Mouse (Mus musculus) common myeloid progenitor, adult 5-6 weeks (primary cell): ENCODE data around the gene Gpr35. TPM values are rescaled to one million over a fixed set of nuclear protein-coding genes. Genes with fewer than 3 reads are reported as not detected.
A peak's percentile ranks its signal among the peaks of the same experiment; 100 is the strongest.

Experiments used
- ATAC-seq: replicated peaks from 2 replicates; pipeline ENCODE4 v1.8.0; 2016; ENCODE audit warnings: low read depth, mild to moderate bottlenecking, moderate TSS enrichment, inconsistent platforms; ENCODE audit not compliant: poor library complexity, severe bottlenecking
- total RNA-seq: library from RNA; stranded (forward); fragments of 200-1000, 187-1606 nt; gene quantifications from 2 replicates; pipeline ENCODE4 v1.2.3, GENCODE M21; 2017

The Gpr35 gene
- total RNA-seq, result 0.46 and 0.78 TPM in 2 replicates

DNA sequence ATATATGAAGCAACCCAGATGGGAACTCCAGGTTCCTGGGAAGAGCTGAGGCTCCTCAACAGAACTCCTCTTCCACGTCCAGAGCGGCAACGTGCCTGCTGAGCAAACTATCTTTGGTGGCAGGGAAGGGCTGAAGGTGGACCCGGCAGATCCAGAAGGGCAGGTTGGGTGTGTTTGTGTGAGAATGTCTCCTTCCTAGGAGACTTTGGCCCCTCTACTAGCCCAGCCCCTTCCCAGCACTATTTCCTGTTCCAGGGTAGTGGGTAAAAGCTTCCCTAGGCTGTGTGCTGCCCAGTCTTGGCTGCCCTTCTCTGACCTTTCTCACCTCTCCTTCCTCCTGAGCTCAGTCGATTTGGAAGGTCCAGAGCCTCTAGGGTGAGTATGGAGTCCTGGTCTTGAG lies at the start of gene Gpr35:
Gene Gpr35 (plus strand): TSS at position 259 of the 400 bp plus-strand sequence.
- no peak for ATAC-seq

DNA sequence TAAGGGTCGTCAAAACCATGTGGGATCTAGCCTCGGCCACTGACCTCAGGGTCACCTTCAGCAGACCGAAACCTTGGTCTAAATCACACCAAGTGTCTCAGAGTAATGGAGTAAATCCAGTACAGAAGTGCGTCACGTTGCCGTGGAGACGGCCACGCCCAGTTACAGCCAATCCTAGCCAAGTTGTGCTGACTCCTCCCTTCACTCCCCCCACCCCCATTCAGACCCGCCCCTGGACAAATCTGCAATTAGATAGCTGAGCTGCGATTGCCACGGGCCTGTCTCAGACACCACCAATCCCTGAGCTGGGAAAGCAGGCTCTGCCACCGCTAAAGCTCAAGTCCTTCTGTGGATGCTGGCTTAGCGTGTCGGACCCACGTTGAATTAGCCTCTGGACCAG lies 47.9 kb upstream of the Gpr35 start, which contains the start of gene Ankmy1:
Gene Ankmy1 (minus strand): TSS at position 121 of the 400 bp plus-strand sequence.
- ATAC-seq, result no peak

DNA sequence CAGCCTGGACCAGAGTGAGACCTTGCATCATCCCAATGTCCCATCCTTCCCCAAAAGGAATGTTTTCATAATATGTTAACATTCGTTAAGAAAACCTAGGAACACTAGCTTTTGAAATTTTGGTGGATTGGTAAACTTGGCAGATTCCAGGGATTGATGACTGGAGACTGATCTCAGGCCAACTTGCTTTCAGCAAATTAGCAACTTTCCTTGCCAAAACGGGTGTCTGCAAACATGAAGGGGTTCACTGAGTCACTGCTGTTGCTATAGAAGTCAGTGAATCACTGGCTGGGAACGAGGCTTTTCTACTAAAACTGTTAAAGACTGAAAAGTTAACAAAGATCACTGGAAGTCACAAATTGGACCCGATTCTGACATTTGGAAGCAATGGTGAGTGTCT lies 47.0 kb upstream of the Gpr35 start:
- ATAC-seq, result no peak

GRCm38 (mm10) chr1:92905703-92906310 lies 44.9 kb upstream of the Gpr35 start:
- ATAC-seq, result no peak

- ATAC-seq, result peak; percentile 76
Observed at GRCm38 (mm10) chr1:92906779-92907631, 43.7 kb upstream of the Gpr35 start, which contains the start of gene Dusp28. Gene Dusp28 (plus strand): TSS chr1:92906981.

DNA sequence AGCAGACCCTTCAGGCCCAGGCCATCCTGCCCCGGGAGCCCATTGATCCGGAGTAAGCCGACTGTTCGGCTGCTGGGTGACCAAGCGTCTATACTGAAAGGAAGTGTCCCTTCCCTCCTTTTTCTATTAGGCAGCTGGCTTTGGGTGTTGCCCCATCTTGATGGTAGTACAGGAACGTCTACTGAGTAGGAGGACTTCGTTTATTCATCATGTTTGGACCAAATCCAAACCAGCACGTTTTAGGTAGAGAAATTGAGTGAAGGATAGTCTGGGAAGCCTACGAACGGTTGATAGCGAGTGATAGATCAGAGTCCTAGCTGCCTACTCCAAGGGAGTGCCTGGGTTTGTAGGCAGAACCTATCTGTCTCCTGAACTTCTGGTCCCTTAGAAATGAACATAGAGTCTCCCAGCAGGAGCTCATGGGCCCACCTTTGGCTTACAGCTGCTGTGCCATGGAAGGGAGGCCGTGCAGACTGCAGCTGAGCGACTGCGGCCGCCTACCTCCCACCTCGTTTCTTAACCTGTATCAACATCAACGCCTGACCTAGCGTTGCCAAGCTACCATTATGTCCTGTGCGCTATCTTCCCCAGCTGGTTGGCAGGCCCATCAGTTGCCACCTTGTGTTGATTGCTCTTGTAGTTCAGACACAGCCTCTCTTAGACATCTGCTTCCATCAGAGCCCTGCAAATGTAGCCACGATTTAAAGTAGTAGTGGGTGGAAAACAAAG lies 42.9 kb upstream of the Gpr35 start:
- peak; percentile 7 for ATAC-seq

DNA sequence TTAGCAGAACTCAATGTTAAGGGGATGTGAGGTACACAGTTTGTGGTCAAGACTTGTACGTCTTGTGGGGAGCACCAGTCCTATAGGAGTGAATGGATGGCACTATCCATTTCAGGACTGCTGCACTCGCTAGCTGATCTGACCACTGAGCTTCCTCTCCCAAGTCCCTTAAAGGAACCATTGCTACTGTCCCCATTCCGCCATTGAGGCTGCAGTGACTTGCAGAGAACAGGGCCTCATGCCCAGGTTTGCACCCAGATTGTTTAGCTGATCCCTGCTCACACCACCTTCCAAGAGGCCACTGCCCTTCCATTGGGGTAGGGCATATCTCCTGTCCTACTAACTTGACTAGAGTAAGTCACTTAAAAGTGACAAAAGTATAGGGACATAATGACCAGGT lies 42.0 kb upstream of the Gpr35 start:
- no peak for ATAC-seq

DNA sequence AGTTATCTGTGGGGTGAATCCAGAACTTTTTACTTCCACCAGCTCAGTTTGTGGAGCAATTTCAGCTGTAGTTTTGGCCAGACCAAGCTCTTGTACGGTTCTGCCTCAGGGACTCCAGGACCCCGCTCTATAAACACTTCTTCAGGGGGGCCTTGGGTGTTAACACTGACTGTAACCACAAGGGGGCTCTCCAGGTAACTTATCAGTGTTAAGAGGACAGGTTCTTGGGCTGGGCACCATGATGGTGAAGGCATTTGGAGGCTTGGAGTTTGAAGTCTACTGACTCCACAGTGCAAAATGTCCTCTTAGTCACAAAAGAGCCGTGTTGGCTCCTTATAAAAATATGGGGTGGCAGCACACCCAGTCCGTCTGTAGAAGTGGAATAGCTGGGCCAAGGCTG lies 41.6 kb upstream of the Gpr35 start:
- ATAC-seq, result no peak

DNA sequence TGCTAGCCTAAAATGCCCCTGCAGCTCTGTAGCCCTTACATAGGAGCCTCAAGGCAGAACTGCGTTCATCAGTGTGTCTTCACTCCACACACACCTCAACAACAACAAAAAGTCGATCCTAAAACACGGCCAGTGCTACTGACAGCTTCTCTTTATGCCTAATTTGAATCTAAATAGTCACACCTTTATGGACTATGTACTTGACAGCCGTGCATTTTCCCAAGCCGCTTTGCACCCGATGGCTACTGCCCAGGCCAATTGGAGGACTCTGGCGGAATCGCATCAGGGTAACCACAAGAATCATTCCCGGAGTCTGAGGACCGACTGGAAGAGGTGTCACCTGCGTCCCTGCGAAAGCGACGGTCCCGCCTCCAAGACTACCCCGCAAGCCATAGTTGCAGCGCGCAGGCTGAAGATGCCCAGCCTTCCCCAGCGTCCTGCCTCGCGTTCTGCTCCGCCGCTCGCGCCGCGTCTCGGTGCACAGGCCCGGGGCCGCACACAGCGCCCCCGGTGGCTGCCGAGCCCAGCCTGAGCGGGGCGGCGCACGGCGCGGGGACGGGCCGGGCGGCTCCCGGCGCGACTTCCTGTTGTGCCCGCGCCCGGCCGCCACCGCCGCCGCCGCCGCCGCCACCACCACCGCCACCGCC lies 40.3 kb upstream of the Gpr35 start, which contains the start of gene Rnpepl1:
Gene Rnpepl1 (plus strand): TSS at position 545 of the 647 bp plus-strand sequence.
- ATAC-seq, result peak; percentile 45

GRCm38 (mm10) chr1:92910925-92911720 lies 39.5 kb upstream of the Gpr35 start:
- ATAC-seq, result no peak

DNA sequence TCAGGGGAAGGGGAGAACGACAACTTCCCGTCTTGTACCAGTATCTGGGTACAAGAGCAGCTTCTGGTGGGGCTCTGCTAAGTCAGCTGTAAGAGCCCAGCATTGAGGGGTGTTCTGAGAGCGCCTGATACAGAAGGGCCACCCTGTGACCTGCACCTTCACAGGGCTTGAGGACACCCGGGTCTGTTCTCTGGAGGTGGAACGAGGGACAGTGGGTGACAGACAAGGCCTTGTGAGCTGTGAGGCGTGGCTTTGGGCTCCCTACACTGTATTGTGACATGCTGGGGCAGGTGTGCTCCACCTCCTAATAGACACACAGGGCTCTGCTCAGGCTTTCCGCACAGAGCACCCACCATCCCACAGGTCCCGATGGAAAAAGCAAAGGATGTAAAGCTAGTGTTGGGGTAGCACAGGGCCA lies 38.9 kb upstream of the Gpr35 start:
- ATAC-seq, result no peak

- peak; percentile 31; the same call in 1 of the 2 replicates for ATAC-seq
Observed at GRCm38 (mm10) chr1:92912286-92912685, 38.4 kb upstream of the Gpr35 start.

GRCm38 (mm10) chr1:92914239-92914638 lies 36.4 kb upstream of the Gpr35 start:
- ATAC-seq, result no peak

GRCm38 (mm10) chr1:92914993-92915392 lies 35.7 kb upstream of the Gpr35 start:
- no peak for ATAC-seq

DNA sequence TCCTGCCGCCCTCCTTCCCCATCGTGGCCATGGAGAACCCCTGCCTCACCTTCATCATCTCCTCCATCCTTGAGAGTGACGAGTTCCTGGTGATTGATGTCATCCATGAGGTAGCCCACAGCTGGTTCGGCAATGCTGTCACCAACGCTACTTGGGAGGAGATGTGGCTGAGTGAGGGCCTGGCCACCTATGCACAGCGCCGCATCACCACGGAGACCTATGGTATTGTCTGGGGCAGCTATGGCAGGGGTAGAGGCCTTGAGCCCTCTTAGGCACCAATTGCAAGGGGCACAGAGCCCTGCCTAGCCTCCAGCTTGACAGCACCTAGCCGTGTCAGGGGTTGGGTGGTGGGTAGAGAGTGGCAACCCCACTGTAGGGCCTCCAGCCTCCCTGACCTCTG lies 33.9 kb upstream of the Gpr35 start:
- ATAC-seq, result no peak

DNA sequence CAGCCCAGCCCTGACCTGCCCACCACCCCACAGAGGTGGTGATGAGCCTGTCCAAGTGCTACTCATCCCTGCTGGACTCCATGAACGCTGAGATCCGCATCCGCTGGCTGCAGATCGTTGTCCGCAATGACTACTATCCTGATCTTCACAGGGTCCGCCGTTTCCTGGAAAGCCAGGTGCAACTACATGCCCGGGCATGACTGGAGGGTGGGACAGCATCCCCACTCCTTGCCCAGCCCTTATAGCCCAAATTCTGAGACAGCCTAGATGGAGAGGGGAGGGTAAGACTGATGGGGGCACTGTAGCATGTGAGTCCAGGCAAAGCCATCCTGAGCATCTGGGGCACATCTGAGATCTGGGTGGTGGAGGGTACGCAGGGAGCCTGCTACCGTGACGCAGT lies 31.5 kb upstream of the Gpr35 start:
- ATAC-seq, result no peak

DNA sequence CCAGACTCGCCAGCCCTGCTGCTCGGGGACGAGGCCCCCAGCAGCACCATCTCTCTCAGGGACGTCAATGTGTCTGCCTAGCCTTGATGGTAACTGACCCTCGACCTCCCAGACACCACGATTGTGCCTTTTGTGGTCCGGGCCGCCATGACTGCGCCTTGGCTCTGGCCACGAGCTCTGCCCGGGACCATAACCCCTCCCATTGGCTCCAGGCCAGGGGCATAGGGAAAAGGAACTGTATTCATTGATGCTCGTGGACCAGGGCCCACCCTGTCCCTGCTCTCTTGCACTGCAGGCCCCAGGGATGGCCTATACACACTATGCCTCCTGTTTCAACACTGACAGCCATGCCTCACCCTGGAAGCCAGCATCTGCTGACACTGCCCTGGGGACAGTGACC lies 30.9 kb upstream of the Gpr35 start:
- ATAC-seq, result no peak

DNA sequence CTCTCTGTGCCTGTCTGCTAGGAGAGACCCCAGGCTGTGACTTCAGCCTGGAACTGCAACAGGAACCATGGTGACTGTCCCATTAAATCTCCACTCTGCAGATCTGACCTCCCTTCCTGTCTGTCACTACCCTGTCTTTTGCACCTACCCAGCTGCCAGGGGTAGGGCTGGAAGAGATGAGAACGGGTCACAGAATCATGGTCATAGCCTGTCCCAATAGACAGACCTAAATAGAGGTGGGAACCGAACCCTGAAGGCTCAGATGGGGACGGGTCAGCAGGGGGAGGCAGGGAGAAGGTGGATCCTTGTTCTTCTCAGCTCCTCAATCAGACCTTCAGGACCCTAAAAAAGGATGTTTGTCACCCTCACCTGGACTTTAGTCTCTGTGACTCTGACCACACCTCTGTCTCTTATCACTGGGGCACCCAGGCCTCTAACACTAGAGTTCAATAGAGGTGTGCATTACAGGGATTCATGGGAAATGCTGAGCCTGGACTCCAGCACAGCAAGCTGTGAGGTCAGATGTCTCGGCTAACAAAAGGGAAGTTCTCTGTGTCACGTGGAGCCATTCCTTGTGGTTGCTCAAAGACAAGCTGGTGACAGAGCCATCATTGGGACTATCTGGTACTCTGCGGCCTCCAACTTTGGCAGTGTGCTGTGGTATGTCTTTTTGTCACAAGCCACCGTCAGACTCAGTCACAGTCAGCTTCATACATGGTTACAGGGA lies 30.0 kb upstream of the Gpr35 start:
- peak; percentile 84 for ATAC-seq

DNA sequence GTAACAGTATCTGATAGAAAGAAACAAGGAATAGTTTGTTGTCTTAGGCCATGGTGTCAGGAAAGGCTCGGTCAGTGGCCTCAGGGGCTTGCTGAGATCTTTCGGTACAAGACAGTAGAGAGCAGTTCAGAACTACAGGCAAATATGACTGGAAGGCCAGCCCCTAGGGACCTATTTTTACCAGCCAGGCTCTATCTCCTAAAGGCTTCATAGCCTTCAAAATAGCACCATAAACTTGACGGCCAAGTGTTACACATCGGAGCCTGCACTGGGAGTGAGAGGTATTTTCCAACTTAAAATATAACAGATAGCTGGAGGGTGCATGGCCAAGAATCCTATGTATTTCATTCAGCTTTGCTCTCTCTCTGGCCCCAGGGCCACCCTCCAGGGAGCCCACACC lies 29.2 kb upstream of the Gpr35 start:
- ATAC-seq, result no peak
